Mouse (Mus musculus): ENCODE results near the gene Tecpr2. TPM values are rescaled to one million over a fixed set of nuclear protein-coding genes. Genes with fewer than 3 reads are reported as not detected.

Tecpr2 gene
- 1.1 and 1.2 TPM in 2 replicates for polyA plus RNA-seq (2015; fragmentation: Nextera tagmentation; extraction: Ambion mirVana)

GRCm38 (mm10) chr12:110889036-110890020, at the start of gene Tecpr2, which contains the start of gene Cinp:
TSS of gene Tecpr2 (plus strand) at chr12:110889264.
TSS of gene Cinp (minus strand) at chr12:110889145.
- Histone ChIP-seq H3K9me3 (ENCODE audit: control insufficient read depth, low read length) (no peaks in the 10 kb centered on the region), H3K4me3 (ENCODE audit: low read depth, low read length) (peak within 1 kb of the TSS; percentile 75), H3K9ac (ENCODE audit: low read length) (peak within 1 kb of the TSS; percentile 72), H3K4me1 (replicated peaks; ENCODE audit: control insufficient read depth, insufficient read depth) (0 out of 2 replicates have a peak, but pooled peaks cover 2% of the 10 kb centered on the region), H3K36me3 (ENCODE audit: control insufficient read depth, insufficient read depth, low read length) (no peaks in the 10 kb centered on the region), H3K27me3 (ENCODE audit: control insufficient read depth, insufficient read depth, low read length) (no peaks in the 10 kb centered on the region), H3K4me2 (replicated peaks; ENCODE audit: low read depth) (peak within 1 kb of the TSS; percentile 86), H3K27ac (replicated peaks) (peak within 1 kb of the TSS; percentile 89)
- ATAC-seq (ENCODE audit: low FRiP score, low TSS enrichment) (peak; percentile 98), DNase-seq (ENCODE audit: low spot score) (peak; percentile 96)
- WGBS = under 1% methylated on average over 61 of the region's 74 CpGs
- TF ChIP-seq EP300 (optimal IDR thresholded peaks at IDR 0.05) (no peak), CTCF (IDR thresholded peaks at IDR 0.05; ENCODE audit: low read depth) (0 out of 2 replicates have a peak, but pooled peaks have one; percentile 12)

DNA sequence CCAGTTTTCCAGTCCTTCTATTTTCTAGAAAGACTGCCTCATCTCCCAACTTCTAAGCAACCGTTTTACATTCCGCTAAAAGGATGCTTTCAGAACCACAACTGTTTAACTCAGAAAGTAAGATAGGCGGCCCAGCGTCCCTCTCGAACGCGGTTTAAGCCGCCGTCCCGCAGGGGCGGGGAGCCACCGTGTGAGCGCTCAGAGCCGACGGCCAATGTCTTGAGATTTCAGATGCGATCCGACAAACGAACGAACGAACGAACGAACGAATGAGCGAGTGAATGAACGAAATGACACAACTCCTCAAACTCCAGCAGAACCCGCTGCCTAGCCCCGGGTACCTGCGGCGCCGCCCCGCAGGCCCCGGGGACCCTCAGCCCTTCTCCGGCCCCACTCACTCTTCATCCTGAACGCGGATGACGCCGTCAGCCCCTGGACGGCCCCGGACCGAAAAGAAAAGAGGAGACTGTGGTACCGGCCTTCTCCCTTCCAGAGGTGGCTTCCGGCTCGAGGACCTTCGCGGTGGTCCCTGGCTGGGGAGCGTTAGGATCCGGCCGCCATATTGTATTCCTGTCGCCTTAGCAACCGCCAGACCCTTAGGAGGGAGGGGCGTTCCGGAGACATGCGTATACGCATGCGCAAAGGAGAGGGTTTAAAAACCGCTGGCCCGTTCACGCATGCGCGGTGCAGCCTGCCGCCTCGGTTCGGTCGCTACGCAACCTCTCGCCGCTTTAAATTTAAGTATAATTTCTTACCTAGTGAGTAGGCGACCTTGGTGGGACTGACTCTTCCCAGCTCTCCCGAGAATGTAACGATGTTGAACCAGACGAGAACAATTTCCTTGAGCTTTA, 48.5 kb upstream of the Tecpr2 start, which contains the start of gene Mok:
TSS of gene Mok (minus strand) at position 592 of the 851 bp plus-strand sequence.
- H3K9me3 ChIP-seq (ENCODE audit: control insufficient read depth, low read length) = no peaks in the 10 kb centered on the region
- peak within 1 kb of the TSS; percentile 58 for H3K9ac ChIP-seq (ENCODE audit: low read length)
- no peaks in the 10 kb centered on the region for H3K36me3 ChIP-seq (ENCODE audit: control insufficient read depth, insufficient read depth, low read length)
- no peaks in the 10 kb centered on the region; the same call in 1 of the 2 replicates for H3K4me1 ChIP-seq (replicated peaks; ENCODE audit: control insufficient read depth, insufficient read depth)
- no peak within 1 kb of the TSS for H3K27ac ChIP-seq (replicated peaks)
- peak within 1 kb of the TSS; percentile 69 for H3K4me2 ChIP-seq (replicated peaks; ENCODE audit: low read depth)
- peak; percentile 91 for DNase-seq (ENCODE audit: low spot score)
- TF ChIP-seq CTCF (IDR thresholded peaks at IDR 0.05; ENCODE audit: low read depth) (no peak), EP300 (optimal IDR thresholded peaks at IDR 0.05) (no peak)
- under 1% methylated on average over 71 of the region's 71 CpGs for WGBS
- peak within 1 kb of the TSS; percentile 64 for H3K4me3 ChIP-seq (ENCODE audit: low read depth, low read length)
- H3K27me3 ChIP-seq (ENCODE audit: control insufficient read depth, insufficient read depth, low read length) = no peaks in the 10 kb centered on the region
- ATAC-seq (ENCODE audit: low FRiP score, low TSS enrichment) = peak; percentile 39

DNA sequence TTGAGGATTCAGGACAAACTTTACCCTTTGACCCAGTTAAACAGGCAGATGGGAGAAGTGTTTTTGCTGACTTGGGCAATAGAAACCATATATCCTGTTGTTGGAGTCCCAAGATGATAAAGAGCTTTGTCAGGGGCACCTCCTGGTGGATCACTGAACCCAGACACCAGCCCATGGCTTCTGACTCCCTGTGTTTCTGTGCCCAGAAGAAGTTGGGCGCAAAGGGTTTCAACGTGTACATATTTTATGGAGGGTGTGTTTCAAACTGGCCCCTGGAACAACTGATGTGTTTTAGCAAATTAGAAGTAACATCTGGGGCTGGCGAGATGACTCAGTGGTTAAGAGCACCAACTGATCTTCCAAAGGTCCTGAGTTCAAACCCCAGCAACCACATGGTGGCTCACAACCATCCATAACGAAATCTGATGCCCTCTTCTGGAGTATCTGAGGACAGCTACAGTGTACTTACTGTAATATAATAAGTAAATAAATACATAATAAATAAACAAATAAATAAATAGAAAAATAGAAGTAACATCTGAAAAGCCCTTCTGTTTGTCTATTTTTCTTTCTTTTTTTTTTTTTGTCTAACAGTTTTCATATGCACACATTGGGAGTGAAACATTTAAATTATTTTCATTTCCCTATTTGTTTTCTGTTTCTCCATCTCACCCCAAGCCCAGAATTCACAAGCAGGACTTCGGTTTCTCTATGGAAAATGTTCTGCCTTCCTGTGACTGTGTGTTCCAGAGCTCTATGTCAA, 47.2 kb upstream of the Tecpr2 start:
- Histone ChIP-seq H3K4me2 (replicated peaks; ENCODE audit: low read depth) (no peak overlapping the region), H3K27ac (replicated peaks) (no peak overlapping the region), H3K4me3 (ENCODE audit: low read depth, low read length) (no peak overlapping the region), H3K36me3 (ENCODE audit: control insufficient read depth, insufficient read depth, low read length) (no peaks in the 10 kb centered on the region), H3K27me3 (ENCODE audit: control insufficient read depth, insufficient read depth, low read length) (no peaks in the 10 kb centered on the region), H3K9ac (ENCODE audit: low read length) (no peak overlapping the region), H3K4me1 (replicated peaks; ENCODE audit: control insufficient read depth, insufficient read depth) (no peaks in the 10 kb centered on the region; the same call in 1 of the 2 replicates), H3K9me3 (ENCODE audit: control insufficient read depth, low read length) (no peaks in the 10 kb centered on the region)
- ATAC-seq (ENCODE audit: low FRiP score, low TSS enrichment) (no peak), DNase-seq (ENCODE audit: low spot score) (no peak)
- TF ChIP-seq CTCF (IDR thresholded peaks at IDR 0.05; ENCODE audit: low read depth) (no peak), EP300 (optimal IDR thresholded peaks at IDR 0.05) (no peak)
- WGBS = 65% methylated on average over 5 of the region's 5 CpGs

DNA sequence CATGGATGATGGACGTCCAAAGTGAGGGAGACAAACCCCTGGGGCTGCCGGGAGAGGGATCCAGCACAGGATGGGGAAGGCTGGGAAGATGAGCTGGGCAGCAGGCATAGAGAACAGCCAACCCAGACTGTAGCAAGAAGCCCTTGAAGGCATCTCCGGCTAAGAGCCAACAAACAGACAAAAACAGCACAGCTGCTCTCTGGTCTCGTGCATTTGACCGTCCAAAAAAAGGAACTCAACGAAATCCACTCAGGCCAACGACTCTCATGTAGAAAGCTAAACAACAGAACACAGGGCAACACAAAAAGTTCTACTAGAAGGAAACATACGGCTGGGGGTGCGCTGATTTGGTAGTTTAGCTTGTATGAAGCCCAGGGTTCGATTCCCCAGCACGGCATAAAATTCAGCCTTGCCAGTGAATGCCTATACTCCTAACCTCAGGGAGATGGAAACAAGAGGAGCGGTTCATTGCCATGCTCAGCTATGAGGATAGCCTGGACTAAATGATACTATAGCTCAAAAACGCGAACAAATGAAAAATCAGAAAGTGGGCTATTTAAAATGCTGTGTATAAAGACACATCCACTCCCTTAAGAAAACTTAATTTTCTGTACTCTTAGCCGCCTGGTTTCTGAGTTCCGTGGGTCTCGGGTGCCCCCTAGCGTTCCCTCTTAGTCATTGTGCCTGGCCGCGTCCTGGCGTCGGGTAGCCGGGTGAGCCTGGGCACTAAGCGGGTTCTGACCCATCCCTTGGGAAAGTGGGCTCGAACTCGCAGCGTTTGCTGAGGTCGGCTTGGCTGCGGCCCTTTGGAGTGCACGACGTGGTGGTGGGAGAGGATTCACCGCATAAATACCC, 45.6 kb upstream of the Tecpr2 start:
- peak; percentile 97 for TF ChIP-seq CTCF (IDR thresholded peaks at IDR 0.05; ENCODE audit: low read depth)
- no peak for TF ChIP-seq EP300 (optimal IDR thresholded peaks at IDR 0.05)
- Histone ChIP-seq H3K4me2 (replicated peaks; ENCODE audit: low read depth) (peak overlapping the region; percentile 78), H3K4me1 (replicated peaks; ENCODE audit: control insufficient read depth, insufficient read depth) (no peaks in the 10 kb centered on the region; the same call in 1 of the 2 replicates), H3K9ac (ENCODE audit: low read length) (peak overlapping the region; percentile 45), H3K36me3 (ENCODE audit: control insufficient read depth, insufficient read depth, low read length) (no peaks in the 10 kb centered on the region), H3K27ac (replicated peaks) (0 out of 2 replicates have a peak overlapping the region, but pooled peaks have one; percentile 88), H3K9me3 (ENCODE audit: control insufficient read depth, low read length) (no peaks in the 10 kb centered on the region), H3K4me3 (ENCODE audit: low read depth, low read length) (peak overlapping the region; percentile 56), H3K27me3 (ENCODE audit: control insufficient read depth, insufficient read depth, low read length) (no peaks in the 10 kb centered on the region)
- 19% methylated on average over 32 of the region's 32 CpGs for WGBS
- DNase-seq (ENCODE audit: low spot score) (peak; percentile 87), ATAC-seq (ENCODE audit: low FRiP score, low TSS enrichment) (peak; percentile 46)
